Mouse (Mus musculus): ENCODE data around the gene Phldb3. TPM values are rescaled to one million over a fixed set of nuclear protein-coding genes. Genes with fewer than 3 reads are reported as not detected.
"Not testable (repeated sequence)": the region's sequence is repeated elsewhere in the genome, so short reads cannot be mapped to it uniquely, and the experiment has no call there.

The Phldb3 gene
- polyA plus RNA-seq, 1 experiment from 2014 or later: not detected

GRCm38 (mm10) chr7:24618374-24618773 is 7.8 kb downstream of the Phldb3 start:
- ATAC-seq (ENCODE audit: low FRiP score, low read depth); H3K4me2 ChIP-seq (replicated peaks): not testable (repeated sequence)
- WGBS: 87% methylated on average over 8 of the region's 8 CpGs

GRCm38 (mm10) chr7:24619671-24620397 is 9.3 kb downstream of the Phldb3 start:
- H3K4me2 ChIP-seq (replicated peaks): no peak overlapping the region
- no peaks in the 10 kb centered on the region for H3K4me1 ChIP-seq
- ATAC-seq (ENCODE audit: low FRiP score, low read depth): no peak
- WGBS: 56% methylated on average over 13 of the region's 13 CpGs
- no peak overlapping the region for H3K27ac ChIP-seq (replicated peaks)
- H3K27me3 ChIP-seq: peaks cover 10% of the 10 kb centered on the region
- H3K36me3 ChIP-seq: no peaks in the 10 kb centered on the region
- no peak overlapping the region for H3K4me3 ChIP-seq
- H3K9me3 ChIP-seq: peaks cover 5% of the 10 kb centered on the region
- no peak overlapping the region for H3K9ac ChIP-seq (replicated peaks)

More at GRCm38 (mm10) chr7:24618374-24618773, 7.8 kb downstream of the Phldb3 start:
- not testable (repeated sequence) for H3K9ac ChIP-seq (replicated peaks); H3K27ac ChIP-seq (replicated peaks); H3K4me1 ChIP-seq; H3K4me3 ChIP-seq; H3K36me3 ChIP-seq; H3K9me3 ChIP-seq
- peaks cover 20% of the 10 kb centered on the region for H3K27me3 ChIP-seq

GRCm38 (mm10) chr7:24621193-24621592 is 10.6 kb downstream of the Phldb3 start:
- H3K4me1 ChIP-seq: no peaks in the 10 kb centered on the region
- no peak overlapping the region for H3K4me2 ChIP-seq (replicated peaks)
- H3K36me3 ChIP-seq: no peaks in the 10 kb centered on the region
- 84% methylated on average over 3 of the region's 3 CpGs for WGBS
- peaks cover 16% of the 10 kb centered on the region for H3K27me3 ChIP-seq
- H3K4me3 ChIP-seq: no peak overlapping the region
- H3K9ac ChIP-seq (replicated peaks): no peak overlapping the region
- H3K9me3 ChIP-seq: peaks cover 5% of the 10 kb centered on the region
- H3K27ac ChIP-seq (replicated peaks): no peak overlapping the region
- no peak for ATAC-seq (ENCODE audit: low FRiP score, low read depth)

GRCm38 (mm10) chr7:24622967-24623366 is 12.4 kb downstream of the Phldb3 start:
- no peak overlapping the region for H3K4me2 ChIP-seq (replicated peaks)
- ATAC-seq (ENCODE audit: low FRiP score, low read depth): no peak
- WGBS: 80% methylated on average over 6 of the region's 6 CpGs
- H3K4me1 ChIP-seq: no peaks in the 10 kb centered on the region
- peaks cover 25% of the 10 kb centered on the region for H3K27me3 ChIP-seq
- H3K9me3 ChIP-seq: peaks cover 5% of the 10 kb centered on the region
- no peaks in the 10 kb centered on the region for H3K36me3 ChIP-seq
- no peak overlapping the region for H3K4me3 ChIP-seq
- H3K9ac ChIP-seq (replicated peaks): no peak overlapping the region
- H3K27ac ChIP-seq (replicated peaks): no peak overlapping the region

GRCm38 (mm10) chr7:24628685-24629610 is 18.4 kb downstream of the Phldb3 start:
- peak; percentile 87 for ATAC-seq (ENCODE audit: low FRiP score, low read depth)
- Histone ChIP-seq H3K9ac (replicated peaks) (peak overlapping the region; percentile 49; the same call in 1 of the 2 replicates), H3K9me3 (no peaks in the 10 kb centered on the region), H3K36me3 (no peaks in the 10 kb centered on the region), H3K4me2 (replicated peaks) (peak overlapping the region; percentile 54), H3K27me3 (peaks cover 19% of the 10 kb centered on the region), H3K4me1 (peaks cover 5% of the 10 kb centered on the region), H3K27ac (replicated peaks) (no peak overlapping the region), H3K4me3 (peak overlapping the region; percentile 34)
- WGBS: 9% methylated on average over 33 of the region's 33 CpGs

GRCm38 (mm10) chr7:24629672-24630071 is 19.1 kb downstream of the Phldb3 start:
- ATAC-seq (ENCODE audit: low FRiP score, low read depth): no peak
- H3K27me3 ChIP-seq: peaks cover 19% of the 10 kb centered on the region
- H3K4me2 ChIP-seq (replicated peaks): no peak overlapping the region
- peaks cover 5% of the 10 kb centered on the region for H3K4me1 ChIP-seq
- no peak overlapping the region for H3K27ac ChIP-seq (replicated peaks)
- no peak overlapping the region for H3K4me3 ChIP-seq
- H3K36me3 ChIP-seq: no peaks in the 10 kb centered on the region
- H3K9me3 ChIP-seq: no peaks in the 10 kb centered on the region
- 73% methylated on average over 4 of the region's 4 CpGs for WGBS
- no peak overlapping the region for H3K9ac ChIP-seq (replicated peaks)

GRCm38 (mm10) chr7:24630116-24630880 is 19.7 kb downstream of the Phldb3 start:
- Histone ChIP-seq H3K4me1 (peaks cover 5% of the 10 kb centered on the region), H3K4me3 (no peak overlapping the region), H3K27me3 (peaks cover 19% of the 10 kb centered on the region), H3K36me3 (no peaks in the 10 kb centered on the region), H3K27ac (replicated peaks) (no peak overlapping the region), H3K4me2 (replicated peaks) (no peak overlapping the region), H3K9ac (replicated peaks) (no peak overlapping the region), H3K9me3 (no peaks in the 10 kb centered on the region)
- 75% methylated on average over 10 of the region's 10 CpGs for WGBS
- ATAC-seq (ENCODE audit: low FRiP score, low read depth): no peak

- no peaks in the 10 kb centered on the region for H3K36me3 ChIP-seq
- peaks cover 53% of the 10 kb centered on the region for H3K27me3 ChIP-seq
- peaks cover 26% of the 10 kb centered on the region for H3K4me1 ChIP-seq
- ATAC-seq (ENCODE audit: low FRiP score, low read depth): no peak
- WGBS: 14% methylated on average over 15 of the region's 15 CpGs
- no peak within 1 kb of the TSS for H3K27ac ChIP-seq (replicated peaks)
- peak within 1 kb of the TSS; percentile 66 for H3K4me2 ChIP-seq (replicated peaks)
- H3K9ac ChIP-seq (replicated peaks): no peak within 1 kb of the TSS
- H3K4me3 ChIP-seq: peak within 1 kb of the TSS; percentile 39
- H3K9me3 ChIP-seq: no peaks in the 10 kb centered on the region
Measured at GRCm38 (mm10) chr7:24636264-24636663, 25.7 kb downstream of the Phldb3 start, which contains the start of gene Lypd3. Gene Lypd3, plus strand, starts transcription at chr7:24636550.

- no peaks in the 10 kb centered on the region for H3K9me3 ChIP-seq
- ATAC-seq (ENCODE audit: low FRiP score, low read depth): peak; percentile 41; the same call in 1 of the 2 replicates
- peak overlapping the region; percentile 39 for H3K4me3 ChIP-seq
- H3K4me2 ChIP-seq (replicated peaks): peak overlapping the region; percentile 66
- H3K9ac ChIP-seq (replicated peaks): no peak overlapping the region
- no peak overlapping the region for H3K27ac ChIP-seq (replicated peaks)
- H3K4me1 ChIP-seq: peaks cover 26% of the 10 kb centered on the region
- H3K36me3 ChIP-seq: no peaks in the 10 kb centered on the region
- under 1% methylated on average over 18 of the region's 18 CpGs for WGBS
- peaks cover 60% of the 10 kb centered on the region for H3K27me3 ChIP-seq
Measured at GRCm38 (mm10) chr7:24637046-24637445, 26.5 kb downstream of the Phldb3 start.

- H3K36me3 ChIP-seq: no peaks in the 10 kb centered on the region
- peak overlapping the region; percentile 66 for H3K4me2 ChIP-seq (replicated peaks)
- peaks cover 64% of the 10 kb centered on the region for H3K27me3 ChIP-seq
- H3K9ac ChIP-seq (replicated peaks): peak overlapping the region; percentile 34; the same call in 1 of the 2 replicates
- peaks cover 26% of the 10 kb centered on the region for H3K4me1 ChIP-seq
- no peak for ATAC-seq (ENCODE audit: low FRiP score, low read depth)
- 4% methylated on average over 35 of the region's 35 CpGs for WGBS
- peak overlapping the region; percentile 39 for H3K4me3 ChIP-seq
- H3K27ac ChIP-seq (replicated peaks): no peak overlapping the region
- no peaks in the 10 kb centered on the region for H3K9me3 ChIP-seq
Measured at GRCm38 (mm10) chr7:24638026-24638856, 27.7 kb downstream of the Phldb3 start.

- Histone ChIP-seq H3K4me3 (no peak overlapping the region), H3K27ac (replicated peaks) (no peak overlapping the region), H3K9me3 (no peaks in the 10 kb centered on the region), H3K27me3 (peaks cover 64% of the 10 kb centered on the region), H3K36me3 (no peaks in the 10 kb centered on the region), H3K9ac (replicated peaks) (no peak overlapping the region), H3K4me1 (peaks cover 26% of the 10 kb centered on the region), H3K4me2 (replicated peaks) (no peak overlapping the region)
- no peak for ATAC-seq (ENCODE audit: low FRiP score, low read depth)
- 64% methylated on average over 13 of the region's 13 CpGs for WGBS
Measured at GRCm38 (mm10) chr7:24640450-24640849, 29.9 kb downstream of the Phldb3 start.
